Mouse (Mus musculus) gastrocnemius, postnatal 25 days (tissue): ENCODE measurements at regions not wholly inside any gene's neighbourhood (a gene's known extent, or its start where the extent isn't known, plus 50 kb on each side); places are given as distances from the start of the nearest gene placed in this dataset.
A peak's percentile ranks its signal among the peaks of the same experiment; 100 is the strongest.
"Not testable (repeated sequence)": the region's sequence is repeated elsewhere in the genome, so short reads cannot be mapped to it uniquely, and the experiment has no call there.

ENCODE experiments used
- DNase-seq: peaks from one replicate; pipeline ENCODE4 v3.0.0; 2022

DNA sequence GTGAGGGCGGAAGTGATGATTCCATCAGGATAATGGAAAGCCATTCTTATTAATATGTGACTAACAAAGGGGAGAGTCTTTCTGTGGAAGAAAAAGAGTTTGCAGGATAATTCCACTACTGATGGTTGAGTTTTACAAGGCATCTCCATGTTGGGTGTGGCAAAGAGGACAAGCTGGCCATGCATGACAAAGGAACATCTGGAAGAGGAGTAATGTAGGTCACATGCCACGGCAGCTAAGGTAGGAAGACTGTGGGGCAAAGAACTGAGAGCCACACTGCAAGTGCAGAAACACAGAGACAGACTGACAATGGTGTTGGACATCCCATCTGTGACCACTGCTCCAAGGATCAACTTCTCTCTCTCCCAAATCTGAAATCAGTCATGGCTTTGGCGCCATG lies 196.4 kb upstream of the Gdi2 start:
- DNase-seq: no peak

GRCm38 (mm10) chr13:3343611-3344010 lies 194.3 kb upstream of the Gdi2 start:
- DNase-seq: no peak

DNA sequence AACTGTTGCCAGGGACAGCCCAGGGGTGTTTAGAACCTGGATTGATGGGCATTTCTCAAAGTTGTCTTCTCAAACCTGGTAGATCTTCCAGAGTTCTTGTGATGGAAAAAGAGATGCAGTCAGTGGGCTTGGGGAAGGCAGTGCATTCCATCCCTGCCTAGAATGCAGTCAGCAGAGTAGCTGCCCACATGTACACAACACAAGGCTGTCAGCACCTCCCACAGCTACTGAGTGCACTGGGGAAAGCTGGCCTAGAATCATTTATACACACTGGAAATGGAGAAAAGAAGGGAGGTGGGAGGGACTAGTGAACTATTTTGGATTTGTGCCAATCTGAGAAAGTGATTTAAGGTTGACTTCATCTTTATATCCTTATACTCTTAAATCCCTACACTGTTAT lies 183.0 kb upstream of the Gdi2 start:
- not testable (repeated sequence) for DNase-seq

GRCm38 (mm10) chr13:3358079-3358608 lies 179.7 kb upstream of the Gdi2 start:
- no peak for DNase-seq

GRCm38 (mm10) chr13:3358996-3359750 lies 178.7 kb upstream of the Gdi2 start:
- no peak for DNase-seq

DNA sequence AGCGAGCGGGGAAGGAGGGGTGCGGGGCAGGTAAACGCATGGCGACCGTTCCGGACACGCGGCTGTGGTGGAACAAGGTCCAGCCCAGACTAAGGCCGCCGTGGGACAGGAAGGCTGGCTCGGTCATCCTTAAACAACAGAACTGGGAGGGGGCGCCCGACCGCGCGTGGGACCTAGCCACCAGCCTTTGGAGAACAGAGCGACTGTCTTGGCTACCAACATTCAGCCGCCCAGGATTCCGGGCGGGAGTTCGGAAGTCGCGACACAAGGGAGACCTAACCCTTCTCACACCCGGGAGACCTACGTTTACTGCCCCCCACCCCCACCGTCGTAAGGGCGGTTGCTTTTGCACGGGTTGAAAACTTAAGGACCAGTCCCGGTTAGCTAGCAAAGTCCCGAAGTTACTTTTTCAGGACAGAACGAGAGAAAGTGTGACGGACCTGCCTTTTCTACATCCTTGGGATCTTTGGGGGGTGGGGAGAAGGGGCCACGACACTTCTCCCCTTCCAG lies 178.1 kb upstream of the Gdi2 start:
- not testable (repeated sequence) for DNase-seq

GRCm38 (mm10) chr13:3360503-3361490 lies 177.1 kb upstream of the Gdi2 start:
- DNase-seq: no peak

- DNase-seq: no peak
These were observed 165.2 kb upstream of the Gdi2 start for GRCm38 (mm10) chr13:3372701-3373100.

DNA sequence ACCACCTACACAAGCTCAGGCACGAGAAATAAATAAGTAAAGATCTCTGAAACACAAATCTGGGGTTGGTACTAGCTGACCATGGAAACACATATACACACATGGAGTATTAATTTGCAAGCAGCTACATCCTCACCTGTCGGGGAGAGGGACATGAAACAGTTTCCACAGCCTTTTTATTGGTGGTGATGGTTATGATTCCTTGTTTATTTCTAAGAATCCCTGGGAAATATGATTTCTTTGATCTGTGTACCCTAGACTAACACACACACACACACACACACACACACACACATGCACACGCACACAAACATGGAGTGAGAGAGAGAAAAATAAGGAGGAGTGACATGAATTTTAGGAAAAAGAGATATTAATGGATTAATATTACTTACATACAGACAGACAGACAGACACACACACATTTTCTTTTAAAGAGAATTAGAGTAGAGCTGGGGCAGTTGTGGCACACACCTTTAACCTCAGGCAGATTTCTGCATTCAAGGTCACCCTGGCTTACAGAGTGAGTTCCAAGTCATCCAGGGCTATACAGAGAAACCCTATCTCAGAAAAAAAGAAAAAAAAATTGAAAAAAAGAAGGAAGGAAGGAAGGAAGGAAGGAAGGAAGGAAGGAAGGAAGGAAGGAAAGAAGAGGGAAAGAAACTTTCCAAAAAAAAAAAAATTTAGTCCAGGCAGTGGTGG lies 164.2 kb upstream of the Gdi2 start:
- not testable (repeated sequence) for DNase-seq

GRCm38 (mm10) chr13:3374796-3375195 lies 163.1 kb upstream of the Gdi2 start:
- no peak for DNase-seq

DNA sequence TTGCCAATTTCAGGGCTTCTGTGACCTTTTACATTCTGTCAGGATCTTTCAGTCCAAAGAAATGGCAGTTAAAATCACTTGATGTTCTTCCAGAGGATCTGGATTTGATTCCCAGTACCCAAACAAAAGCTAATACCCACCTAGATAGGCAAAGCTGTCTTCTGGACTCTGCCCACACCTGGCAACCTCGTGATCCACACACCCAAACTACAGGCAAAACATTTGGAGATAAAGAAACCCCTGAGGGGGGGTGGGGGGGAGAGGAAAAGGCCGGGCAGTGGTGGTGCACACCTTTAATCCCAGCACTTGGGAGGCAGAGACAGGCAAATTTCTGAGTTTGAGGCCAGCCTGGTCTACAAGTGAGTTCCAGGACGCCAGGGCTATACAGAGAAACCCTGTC lies 160.1 kb upstream of the Gdi2 start:
- DNase-seq: not testable (repeated sequence)

DNA sequence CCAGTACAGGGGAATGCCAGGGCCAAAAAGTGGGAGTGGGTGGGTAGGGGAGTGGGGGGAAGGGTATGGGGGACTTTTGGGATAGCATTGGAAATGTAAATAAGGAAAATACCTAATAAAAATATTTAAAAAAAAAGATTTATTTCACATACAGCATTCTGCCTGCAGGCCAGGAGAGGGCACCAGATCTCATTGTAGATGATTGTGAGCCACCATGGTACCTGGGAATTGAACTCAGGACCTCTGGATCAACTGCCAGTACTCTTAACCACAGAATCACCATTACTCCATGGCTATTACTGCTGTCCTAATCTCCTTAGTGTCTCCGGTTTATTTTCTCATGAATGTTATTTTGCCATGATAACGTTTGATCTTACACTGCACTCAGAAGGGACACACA lies 132.1 kb upstream of the Gdi2 start:
- not testable (repeated sequence) for DNase-seq

GRCm38 (mm10) chr13:3406236-3407017 lies 131.4 kb upstream of the Gdi2 start:
- not testable (repeated sequence) for DNase-seq

GRCm38 (mm10) chr13:3410281-3410680 lies 127.6 kb upstream of the Gdi2 start:
- DNase-seq: not testable (repeated sequence)

DNA sequence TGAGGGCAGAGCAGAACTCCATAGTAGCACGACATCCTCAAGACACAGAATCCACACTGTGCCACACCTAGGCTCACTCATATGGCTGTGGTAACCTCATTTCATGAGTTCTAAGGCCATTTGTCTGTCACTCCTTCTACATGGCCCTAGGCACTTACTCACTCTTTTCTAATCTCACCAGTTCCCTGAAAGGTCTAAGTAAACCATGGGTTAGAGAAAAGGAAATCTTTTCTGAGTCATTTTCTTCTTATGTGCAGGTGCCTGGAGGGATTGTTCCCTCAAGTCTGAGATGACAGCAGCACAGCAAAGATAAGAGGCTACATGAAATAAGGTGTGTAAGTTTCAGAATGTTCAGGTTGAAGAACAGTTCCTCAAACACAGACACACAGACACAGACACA lies 120.8 kb upstream of the Gdi2 start:
- DNase-seq: no peak

DNA sequence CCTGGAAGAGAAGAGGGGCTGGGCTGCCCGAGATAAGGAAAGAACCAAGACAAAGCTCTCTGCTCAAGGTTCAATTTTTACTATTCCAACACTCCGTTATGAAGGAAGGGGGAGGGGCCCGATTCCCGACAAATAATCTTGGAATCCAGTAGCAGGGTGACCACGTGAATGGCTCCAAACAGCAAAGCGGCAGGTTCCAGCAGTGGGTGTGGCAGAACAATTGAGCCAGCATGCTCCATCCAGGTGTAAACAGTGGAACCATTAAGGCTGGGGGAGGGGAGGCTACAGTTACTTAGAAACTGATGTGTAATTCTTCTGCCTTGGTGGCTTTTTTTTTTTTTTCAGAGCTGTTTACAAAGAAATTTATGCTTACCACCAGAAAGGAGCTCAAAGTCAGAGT lies 82.5 kb upstream of the Gdi2 start:
- DNase-seq: not testable (repeated sequence)

DNA sequence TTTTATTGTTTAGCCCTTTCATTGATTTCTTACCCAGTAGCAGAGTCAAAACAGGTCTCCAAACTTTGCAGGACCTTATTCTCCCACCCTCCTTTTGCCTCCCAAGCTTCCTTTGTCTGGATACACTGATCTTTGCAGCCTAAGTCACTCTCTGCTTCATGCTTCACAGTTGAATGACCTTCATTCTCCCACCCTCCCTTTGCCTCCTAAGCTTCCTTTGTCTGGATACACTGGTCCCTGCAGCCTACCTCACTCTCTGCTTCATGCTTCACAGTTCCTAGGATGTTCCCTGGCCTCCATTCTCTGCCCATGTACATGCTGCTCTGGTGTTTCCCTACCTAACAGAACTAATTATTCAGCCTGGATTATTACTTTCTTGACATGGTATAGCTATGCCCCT lies 61.0 kb upstream of the Gdi2 start:
- DNase-seq: no peak

GRCm38 (mm10) chr13:3477997-3478728 lies 59.7 kb upstream of the Gdi2 start:
- DNase-seq: peak; percentile 9
